Mouse (Mus musculus) urinary bladder, postnatal 25 days (tissue): ENCODE results near the gene C2cd2.

Source experiments
- DNase-seq: peaks from one replicate; pipeline ENCODE4 v3.0.0; 2022; ENCODE audit warnings: low spot score

Gene C2cd2

DNA sequence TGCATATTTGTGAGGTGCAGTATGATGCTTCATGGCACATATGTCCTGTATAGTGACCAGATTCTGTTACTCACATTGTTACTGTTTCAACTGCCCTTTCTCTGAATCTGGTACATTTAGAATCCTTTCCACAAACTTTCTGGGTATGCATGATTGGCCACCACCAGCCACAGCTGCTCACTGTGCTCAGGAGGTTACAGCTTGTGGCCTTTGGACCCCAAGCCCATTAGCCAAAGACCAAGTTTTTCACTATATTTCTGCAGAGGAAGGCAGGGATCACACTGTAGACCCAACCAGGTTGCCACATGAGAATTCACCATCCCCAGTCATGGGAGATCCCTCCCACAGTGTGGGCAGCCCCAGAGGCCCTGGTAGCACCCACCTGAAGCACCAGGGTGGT lies 79.5 kb downstream of the C2cd2 start:
- no peak for DNase-seq

DNA sequence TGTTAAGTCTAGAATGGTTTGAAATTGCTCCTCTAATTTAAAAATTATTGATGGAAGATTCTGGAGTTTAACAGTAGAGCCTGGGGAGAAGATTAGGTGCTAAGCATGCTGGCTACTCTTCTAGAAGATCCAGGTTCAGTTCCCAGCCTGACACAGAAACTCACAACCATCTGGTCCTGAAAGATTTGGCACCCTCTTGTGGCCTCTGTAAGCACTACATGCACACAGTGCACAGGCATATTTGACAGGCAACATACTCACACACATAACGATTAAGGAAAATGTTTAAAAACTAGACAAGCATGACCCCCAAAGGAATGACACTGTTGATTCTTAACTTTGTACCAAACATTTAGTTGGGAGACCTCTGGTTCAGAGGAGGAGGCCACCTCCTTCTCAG lies 83.3 kb downstream of the C2cd2 start:
- peak; percentile 23 for DNase-seq

DNA sequence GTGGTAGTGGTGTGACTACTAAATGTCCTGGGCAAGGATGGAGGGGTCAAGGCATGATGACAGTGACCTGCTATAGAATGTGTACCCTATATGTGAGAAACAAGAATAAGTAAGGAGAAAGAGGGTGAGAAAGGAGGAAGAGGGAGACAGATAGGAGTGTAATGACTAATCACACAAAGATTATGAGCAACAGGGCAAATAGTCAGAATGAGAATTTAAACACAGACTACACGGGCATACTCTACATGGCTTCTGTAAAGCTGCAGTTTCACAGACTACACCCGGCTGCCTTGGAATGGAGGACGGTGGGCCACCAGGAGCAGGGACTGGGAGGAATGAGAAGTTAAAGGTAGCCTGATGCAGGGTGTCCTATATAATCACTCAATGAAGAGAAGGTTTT lies 84.9 kb downstream of the C2cd2 start:
- DNase-seq: no peak

DNA sequence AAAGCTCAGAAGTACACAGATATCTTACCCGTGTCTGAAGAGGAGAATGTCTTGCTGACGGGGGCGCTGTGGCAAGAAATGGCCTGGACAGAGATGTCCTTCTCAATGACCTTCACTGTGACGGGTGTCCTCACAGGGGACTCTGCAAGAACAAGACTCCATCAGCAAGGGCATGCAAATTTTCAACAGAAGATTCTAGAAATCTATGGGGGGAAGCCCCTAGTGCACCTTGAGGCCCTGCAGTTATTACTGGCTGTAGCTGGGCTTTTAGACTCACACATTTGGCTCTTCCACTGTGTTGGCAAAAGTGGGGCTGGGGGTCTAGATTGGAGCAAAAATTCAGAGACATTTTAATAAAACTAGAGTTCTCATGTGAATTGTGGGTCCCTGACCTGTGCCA lies 87.3 kb downstream of the C2cd2 start:
- DNase-seq: no peak

DNA sequence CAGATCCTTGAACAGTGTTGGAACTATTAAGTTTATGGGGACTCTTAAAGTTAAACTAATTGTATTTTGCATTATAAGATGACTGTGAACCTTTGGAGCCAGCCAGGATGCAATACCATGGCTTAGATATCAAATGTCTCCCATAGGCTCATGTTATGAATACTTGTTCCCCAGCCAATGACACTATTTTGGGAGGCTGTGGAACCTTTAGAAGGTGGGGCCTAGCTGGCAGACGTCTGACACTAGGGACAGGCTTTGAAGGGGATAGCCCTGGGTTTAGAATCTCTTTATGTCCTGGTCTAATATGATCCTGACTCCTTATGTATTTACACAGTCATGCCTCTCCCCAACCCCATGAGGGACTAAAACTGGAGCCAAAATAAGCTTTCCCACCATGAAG lies 88.0 kb downstream of the C2cd2 start:
- DNase-seq: no peak

DNA sequence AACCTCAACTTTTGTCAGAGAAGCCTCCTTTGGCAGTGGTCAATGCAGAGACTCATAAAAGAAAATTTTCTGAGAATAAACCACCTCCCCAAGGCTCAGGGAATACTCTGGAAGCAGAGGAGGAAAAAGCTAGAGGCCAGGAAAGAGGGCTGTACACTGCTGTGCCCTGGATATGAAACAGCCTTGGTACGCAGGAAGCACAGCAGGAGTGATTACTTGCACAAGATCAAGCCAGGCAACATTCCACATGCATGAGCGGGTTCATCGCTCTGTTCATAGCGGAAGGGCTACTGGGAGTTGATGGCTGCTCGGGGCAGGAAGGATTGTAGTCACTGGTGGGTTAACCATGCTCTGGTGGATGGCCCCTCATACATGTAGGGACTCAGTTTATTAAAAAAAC lies 89.7 kb downstream of the C2cd2 start:
- DNase-seq: peak; percentile 23

DNA sequence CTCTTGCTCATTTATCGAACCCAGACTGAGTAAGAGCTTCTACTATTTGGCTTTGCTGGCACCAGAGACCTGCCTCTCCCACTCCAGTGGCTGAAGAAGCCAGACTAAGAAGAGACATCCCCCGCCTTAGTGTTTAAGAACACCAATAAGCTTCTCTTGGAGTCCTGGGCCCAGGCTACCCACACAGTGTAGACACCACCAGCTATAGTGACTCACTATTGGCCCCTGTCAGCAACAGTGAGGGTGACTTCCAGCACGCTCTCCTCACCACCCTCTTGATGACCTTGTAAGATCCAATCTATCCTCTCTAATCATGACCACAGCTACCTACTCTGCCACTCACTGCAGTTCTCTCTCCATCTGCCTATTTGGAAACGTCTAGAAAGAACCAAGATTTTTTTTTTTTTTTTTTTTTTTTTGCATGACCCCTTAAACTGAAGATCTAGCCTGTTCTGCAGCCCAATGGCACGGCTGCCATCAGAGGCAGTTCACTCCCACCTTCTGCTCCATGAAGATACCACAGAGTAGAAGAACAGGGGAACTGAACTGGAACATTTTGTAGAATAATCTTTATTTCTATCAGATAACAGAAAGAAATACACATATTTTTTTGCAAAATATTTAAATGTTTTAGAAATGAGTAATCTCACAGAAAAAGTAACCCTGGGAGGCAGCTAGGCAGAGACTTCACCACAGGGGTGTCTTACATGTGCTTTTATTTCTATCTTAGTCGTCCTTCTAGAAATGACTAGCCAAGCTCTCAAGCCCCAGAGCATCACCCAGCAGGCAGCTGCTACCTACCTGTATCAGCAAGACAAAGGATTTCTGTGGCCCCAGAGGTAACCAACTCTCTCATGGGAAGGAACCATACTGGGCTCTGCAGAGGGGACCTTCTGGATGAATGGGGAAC lies 93.0 kb downstream of the C2cd2 start:
- no peak for DNase-seq

DNA sequence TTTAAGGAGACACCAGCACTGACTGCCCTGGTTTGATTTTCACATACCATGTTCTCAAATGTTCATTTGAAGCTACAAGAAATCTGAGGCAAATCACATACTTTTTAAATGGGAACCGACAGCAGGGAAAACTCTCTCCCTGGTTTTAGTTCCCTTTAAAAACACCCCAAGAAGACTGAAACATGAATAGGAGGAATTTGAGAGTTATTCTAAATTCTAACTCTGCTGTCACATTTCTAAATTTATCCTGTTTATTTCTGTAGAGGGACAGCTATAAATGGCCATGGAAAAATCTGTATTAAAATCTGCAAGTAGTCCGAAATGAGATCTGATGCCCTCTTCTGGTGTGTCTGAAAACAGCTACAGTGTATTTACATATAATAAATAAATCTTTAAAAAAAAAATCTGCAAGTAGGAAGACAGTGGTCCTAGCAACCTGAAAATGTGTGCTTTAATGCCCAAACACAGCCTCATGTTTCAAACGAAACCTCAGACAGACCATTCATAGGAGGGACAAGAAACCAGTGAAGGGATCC lies 98.4 kb downstream of the C2cd2 start:
- DNase-seq: no peak

DNA sequence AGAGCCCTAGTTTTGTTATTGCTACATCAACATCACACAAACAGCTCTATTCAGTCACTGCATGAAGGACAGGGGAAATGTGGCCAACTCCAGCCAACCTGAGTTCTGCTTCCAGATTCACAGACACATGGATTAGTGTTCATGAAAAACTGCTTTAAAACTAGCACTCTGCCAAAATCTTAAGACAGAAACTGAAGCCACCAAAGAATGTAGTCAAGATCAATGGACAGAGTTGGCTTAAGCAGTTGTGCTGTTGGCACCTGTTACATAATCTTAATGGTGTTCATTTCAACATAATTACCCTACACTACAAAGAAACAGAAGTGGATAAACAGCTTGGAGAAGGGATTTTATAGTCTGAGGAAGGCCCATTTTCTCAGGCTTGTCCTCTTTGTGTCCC lies 106.3 kb downstream of the C2cd2 start:
- DNase-seq: no peak

DNA sequence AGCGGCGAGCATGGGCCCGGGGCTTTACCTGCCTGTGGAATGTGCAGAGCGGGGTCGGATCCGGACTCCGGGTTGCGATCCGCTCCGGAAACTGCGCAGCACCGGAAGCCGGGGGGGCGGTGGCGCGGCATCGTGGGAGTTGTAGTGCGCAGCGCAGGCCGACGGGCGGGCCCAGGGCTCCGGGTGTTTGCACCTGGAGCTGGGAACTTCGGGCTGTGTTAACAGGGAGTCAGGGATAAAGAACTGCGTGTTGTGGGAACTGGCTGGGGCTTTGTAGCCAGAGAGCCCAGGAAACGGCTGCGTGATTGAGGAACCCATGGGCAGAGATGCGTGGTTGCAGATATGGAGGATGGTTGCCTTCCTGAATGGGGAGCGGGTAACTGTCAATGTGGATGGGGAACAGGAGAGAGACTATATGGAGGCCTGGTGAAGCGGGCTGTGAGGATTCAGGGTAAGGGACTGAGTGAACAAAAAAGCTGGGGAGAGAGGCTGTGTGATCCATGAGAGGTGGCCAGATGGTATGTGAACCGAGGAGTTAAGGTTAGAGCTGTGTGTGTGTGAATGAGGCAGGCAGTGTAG lies 110.6 kb downstream of the C2cd2 start, which contains the start of gene Prdm15:
Gene Prdm15, minus strand, starts transcription at position 110 of the 579 bp plus-strand sequence.
- peak; percentile 87 for DNase-seq

DNA sequence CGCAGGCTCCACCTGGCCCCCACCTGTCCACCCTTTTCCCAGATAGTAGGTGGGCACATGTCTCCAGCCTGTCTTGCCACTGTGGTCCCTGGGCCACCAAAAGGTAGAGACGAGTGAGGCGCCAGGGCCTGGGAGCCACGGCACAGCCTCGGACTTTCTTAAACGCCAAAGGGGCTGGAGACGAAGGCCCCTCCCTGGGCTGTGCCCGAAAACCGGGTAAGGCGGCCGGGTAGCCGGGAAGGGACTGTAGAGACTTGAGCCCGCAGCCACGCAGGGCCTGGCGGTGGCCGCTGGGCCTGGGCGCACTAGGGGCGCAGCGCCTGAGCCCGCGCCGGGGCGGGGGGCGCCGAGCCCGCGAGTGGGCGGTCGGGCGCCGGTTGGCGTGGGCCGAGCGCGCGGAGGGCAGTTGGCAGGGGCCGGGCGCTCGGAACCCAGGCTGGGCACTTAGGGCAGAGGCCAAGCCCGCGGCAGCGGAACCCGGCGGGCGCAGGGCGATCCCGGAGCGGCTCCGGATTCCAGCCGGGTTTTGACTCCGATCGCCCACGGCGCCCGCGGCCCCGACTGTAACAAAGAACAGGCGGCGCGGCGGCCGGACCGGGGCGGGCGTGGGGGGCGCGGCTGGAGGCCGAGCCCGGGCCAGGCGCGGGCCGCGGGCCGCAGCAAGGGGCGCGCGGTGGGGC lies 111.2 kb downstream of the C2cd2 start:
- DNase-seq: peak; percentile 86

DNA sequence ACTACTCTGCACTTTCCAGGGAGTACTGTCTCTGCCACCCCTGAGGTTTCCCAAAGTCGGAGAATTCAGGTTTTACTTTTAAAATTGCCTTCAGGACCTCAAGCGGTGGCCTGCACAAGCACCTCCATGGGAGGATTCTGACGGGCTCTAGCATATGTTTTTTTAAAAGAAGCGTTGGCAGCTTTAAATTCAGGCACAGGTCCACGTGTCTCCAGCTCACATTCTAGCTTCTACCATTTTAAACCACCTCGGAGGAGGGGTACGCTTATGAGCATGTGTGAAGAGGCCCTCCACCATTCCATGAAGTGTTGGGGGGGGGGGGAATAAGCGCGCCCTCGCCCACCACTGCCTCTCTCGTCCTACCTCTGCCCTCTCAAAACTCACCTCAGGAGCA lies 111.7 kb downstream of the C2cd2 start:
- no peak for DNase-seq

DNA sequence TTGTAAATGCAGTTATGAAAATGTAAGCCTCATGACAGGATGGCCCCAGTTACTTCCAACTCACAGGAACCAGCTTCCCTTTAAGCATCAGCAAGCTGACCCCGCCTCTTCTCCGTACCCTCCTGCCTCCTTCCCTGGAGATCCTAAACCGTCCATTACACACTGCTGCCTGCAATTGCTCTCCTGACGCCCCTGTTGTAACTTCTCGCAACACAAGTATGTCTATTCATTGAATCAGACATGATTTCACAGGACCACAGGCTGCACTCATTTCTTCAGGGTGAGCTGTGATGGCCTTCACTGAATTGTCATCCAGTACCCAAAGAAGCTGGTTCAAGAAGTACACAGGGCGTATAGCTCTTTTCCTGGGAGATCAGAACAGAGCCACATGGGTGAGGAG lies 113.6 kb downstream of the C2cd2 start:
- DNase-seq: no peak

DNA sequence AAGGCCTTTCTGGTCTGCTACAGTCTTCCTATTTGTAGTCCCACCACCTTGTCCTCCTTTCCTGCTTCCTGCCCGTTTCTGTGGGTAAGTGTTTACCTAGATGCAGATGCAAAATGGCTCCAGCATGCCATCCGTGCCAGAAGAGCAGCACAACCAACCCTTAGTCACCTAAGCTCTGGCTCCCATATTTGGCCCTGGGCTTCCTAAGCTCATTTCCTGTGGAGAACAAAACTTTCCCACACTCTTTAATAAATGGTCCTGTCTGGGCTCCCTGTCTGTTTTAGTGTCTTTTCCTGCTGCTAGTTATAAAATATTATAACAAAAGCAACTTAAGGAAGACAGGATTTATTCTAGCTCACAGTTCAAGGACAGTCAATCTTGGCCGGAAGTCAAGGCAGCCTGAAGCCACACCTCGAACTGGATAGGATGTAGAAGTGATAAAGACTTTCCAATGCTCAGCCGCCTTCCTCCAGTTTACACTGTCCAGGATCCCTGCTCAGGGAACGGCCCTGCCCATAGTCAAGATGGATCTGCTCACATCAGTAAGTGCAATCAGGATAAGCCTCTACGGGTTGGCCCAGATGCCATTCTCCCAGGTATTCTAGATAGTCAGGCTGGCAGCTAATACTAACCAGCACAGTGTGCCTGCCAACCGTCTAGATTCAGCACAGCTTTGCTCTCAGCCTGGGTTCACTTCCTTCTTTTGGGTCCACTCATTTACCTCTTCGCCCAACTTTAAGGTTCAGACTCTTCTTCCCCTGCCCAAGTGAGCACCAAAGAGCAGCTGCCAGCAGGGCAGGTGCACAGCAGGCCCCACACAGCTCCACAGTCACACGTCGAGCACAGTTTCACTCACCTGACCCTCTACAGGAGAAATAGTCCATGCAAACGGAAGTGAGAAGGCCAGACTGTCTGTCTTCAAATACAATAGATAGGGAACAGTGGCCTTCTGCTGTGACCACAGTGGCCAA lies 117.1 kb downstream of the C2cd2 start:
- no peak for DNase-seq

DNA sequence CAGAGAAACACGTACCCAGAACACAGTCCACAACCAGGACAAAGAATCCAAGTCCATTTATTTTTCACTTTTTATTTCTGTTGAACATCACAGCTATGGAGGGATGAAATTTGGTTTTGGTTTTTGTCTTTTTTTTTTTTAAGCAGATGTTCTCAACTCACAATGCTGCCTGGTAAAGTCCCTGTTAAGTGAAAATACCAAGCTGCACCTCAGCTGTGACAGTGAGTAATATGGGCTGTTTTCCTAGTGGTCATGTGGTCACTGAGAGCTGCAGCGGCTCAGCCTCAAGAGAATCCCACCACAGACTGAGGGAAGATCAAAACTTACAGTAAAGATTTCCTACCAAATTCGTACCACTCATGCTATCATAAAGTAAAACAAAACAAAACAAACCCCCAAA lies 130.2 kb downstream of the C2cd2 start:
- no peak for DNase-seq

DNA sequence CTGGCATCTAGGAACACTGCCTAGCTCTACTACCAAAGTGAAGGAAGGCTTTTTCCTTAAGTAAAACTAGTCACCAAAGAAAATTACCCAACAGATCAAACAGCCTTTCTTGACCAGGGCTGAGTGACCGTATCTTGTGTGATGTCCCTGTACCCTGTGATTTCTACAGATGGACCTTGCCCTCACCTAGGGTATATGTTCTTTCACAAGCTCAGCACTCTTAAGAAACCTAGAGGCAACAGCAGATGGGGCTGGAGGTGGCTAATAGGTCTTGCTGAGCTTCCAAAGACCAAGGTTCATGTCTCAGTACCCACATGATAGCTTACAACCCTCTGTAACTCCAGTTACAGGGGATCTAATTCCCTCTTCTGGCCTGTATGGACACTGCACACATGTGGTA lies 134.2 kb downstream of the C2cd2 start:
- no peak for DNase-seq

DNA sequence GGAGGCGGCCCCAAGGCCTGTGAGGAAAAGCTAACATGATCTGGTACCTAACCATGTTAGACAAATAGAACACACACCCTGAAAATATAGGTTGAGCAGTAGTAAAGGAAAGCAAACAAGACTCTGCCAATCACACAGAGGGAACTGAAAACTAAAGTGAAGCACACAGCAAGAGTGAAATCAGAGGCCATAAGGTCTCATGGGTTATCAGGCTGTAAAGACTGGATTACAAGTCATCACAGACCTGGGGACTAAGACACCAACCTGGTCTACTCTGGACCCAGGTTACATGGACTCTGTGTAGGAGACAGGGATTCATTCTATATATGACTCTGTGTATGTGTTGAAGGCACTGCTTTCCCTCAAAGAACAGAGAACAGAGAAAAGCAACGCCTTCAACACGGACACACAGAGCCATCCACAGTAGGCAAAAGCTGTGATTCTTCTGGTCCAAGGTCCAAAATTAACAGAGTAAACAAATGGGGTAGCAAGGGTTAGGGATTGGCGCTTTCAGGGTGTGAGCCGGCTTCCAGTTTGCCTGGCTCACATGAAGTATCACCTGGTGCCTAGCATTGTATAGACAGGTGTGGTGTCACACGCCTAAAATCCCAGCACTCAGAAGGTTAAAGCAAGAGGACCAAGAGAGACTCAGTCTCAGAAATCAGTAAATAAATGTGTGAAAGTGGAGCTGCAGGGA lies 138.9 kb downstream of the C2cd2 start:
- DNase-seq: no peak

DNA sequence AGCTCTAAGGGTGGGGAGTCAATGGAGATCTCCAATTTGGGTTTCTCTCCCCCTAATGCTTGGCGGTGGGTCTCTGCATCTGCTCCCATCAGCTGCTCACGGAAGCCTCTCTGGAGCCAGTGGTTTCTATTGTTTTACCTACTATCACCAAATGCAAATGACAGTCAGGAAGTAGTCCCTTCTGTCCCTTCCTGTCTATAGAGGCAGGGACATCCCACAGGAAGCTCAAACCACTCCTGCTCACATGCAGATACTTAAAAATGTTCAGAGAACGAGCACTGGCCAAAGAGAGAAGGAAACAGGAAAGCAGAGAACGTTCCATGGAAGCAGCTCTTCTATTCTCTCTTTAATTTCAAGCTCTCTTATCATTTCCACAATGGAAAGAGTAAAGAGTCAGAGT lies 142.9 kb downstream of the C2cd2 start:
- no peak for DNase-seq

DNA sequence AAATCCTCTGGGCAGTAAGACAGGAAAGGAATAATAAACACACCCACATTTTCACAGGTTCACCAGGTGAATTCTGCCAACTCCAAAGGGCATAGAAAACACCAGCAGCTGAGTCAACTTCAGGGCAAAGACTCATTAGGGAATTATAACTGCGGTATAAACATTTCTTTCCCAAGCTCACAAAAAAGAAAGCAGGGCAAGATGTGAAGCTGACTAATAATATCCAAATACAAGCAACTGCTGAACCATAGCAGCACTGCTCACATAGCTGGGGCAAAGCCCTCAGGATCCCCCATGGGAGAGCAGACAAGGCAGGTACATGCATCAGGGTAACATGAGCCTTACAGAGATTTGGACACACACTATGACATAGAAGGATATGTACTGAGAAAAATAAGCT lies 145.0 kb downstream of the C2cd2 start:
- DNase-seq: no peak

DNA sequence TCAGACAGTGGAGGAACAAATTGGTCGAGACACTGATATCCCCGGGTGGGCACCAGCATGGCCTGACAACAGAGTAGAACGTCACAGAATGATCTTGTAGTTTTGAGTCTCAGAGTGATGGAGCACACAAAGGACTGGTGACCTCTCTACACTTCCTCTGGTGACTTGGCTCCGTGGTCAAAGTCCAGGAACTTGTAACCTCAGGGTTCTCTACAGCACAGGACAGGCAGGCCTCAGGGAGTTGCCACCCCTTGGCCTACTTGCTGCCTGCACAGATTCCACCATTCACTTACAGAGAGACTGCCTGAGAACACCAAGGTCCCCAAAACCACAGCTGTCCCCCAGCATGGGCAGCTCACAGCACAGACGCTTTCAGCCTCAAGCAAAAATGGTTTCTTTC lies 147.1 kb downstream of the C2cd2 start:
- no peak for DNase-seq

DNA sequence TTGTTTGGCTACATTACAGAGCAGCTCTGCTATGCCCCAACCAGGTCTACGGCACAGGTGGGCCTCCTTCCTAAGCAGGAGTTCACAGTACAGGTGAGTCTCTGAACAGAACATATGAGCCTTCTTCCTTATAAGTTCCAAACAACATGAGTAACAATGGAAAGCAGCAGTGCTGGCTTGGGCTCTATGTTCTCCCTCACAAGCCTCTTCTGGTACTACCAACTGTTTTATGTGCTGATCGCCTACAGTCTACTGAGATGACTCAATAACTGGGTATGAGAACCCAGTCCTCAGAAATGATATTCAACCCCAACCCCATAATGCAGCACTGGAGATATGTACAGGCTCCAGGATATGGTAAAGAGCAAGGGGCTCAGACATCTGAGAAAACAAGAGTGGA lies 148.3 kb downstream of the C2cd2 start:
- DNase-seq: no peak
